Mouse (Mus musculus): ENCODE results near the gene Banp. TPM values are rescaled to one million over a fixed set of nuclear protein-coding genes. Genes with fewer than 3 reads are reported as not detected.

The Banp gene
- polyA plus RNA-seq, 1 experiment from 2014 or later = 40.2 TPM

DNA sequence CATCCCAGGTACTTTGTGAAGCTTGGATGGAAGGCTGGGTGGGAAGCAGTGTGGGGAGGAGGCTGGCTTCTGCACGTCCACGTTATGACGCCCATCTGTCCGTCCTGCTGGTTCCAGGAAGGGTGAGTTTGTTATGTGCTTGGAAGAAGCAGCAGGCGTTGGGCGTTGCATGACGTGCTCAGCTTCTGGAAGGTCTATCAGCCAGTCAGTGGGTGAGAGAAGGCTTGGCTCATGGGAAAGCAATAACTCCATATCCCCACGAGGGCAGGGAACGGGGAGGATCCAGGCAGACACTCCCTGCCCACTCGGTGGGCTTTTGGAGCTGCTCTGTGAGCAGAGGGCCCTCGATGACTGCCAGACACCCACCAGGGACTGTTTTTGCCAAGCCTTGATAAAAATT, 119.7 kb downstream of the Banp start:
- ATAC-seq (replicated peaks; ENCODE audit: low FRiP score) (no peak), DNase-seq (ENCODE audit: low spot score) (no peak)
- H3K36me3 ChIP-seq (ENCODE audit: control insufficient read depth, insufficient read depth, low read length) = no peaks in the 10 kb centered on the region
- no peaks in the 10 kb centered on the region; the same call in 1 of the 2 replicates for H3K4me1 ChIP-seq (replicated peaks; ENCODE audit: control insufficient read depth, insufficient read depth, low read length)
- no peak overlapping the region for H3K4me2 ChIP-seq
- H3K27me3 ChIP-seq (replicated peaks; ENCODE audit: control insufficient read depth, insufficient read depth, low read length) = peaks cover 4% of the 10 kb centered on the region; the same call in 1 of the 2 replicates
- no peak overlapping the region for H3K27ac ChIP-seq (ENCODE audit: low read depth, low read length)
- WGBS = 76% methylated on average over 11 of the region's 11 CpGs
- H3K9ac ChIP-seq (ENCODE audit: low read depth, low read length) = no peak overlapping the region
- no peak overlapping the region for H3K4me3 ChIP-seq (ENCODE audit: low read depth, low read length)
- H3K9me3 ChIP-seq (ENCODE audit: control insufficient read depth, low read length) = no peaks in the 10 kb centered on the region

DNA sequence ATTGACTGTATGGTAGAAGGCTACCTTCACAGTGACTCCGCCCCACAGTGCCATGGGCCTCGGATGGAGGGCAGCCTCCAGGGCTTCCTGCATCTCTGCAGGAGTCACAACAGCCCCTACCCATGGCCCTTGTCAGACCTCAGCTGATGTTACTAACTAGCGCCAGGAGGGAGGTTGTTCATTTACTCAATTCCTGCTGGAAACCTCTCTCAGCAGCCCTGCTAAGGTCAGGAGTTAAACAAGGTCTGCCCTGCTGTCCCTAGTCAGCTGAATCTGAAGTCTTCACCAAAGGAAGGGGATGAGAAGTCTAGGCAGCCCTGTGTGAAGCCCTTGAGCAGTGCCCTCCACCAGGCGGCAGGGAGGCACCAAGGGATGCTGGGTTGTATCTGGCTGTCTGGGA, 121.6 kb downstream of the Banp start:
- 53% methylated on average over 4 of the region's 4 CpGs for WGBS
- H3K9ac ChIP-seq (ENCODE audit: low read depth, low read length) = no peak overlapping the region
- no peak for DNase-seq (ENCODE audit: low spot score)
- H3K4me3 ChIP-seq (ENCODE audit: low read depth, low read length) = no peak overlapping the region
- H3K36me3 ChIP-seq (ENCODE audit: control insufficient read depth, insufficient read depth, low read length) = no peaks in the 10 kb centered on the region
- H3K27me3 ChIP-seq (replicated peaks; ENCODE audit: control insufficient read depth, insufficient read depth, low read length) = peaks cover 4% of the 10 kb centered on the region; the same call in 1 of the 2 replicates
- H3K27ac ChIP-seq (ENCODE audit: low read depth, low read length) = no peak overlapping the region
- H3K4me1 ChIP-seq (replicated peaks; ENCODE audit: control insufficient read depth, insufficient read depth, low read length) = peaks cover 3% of the 10 kb centered on the region; the same call in 1 of the 2 replicates
- no peaks in the 10 kb centered on the region for H3K9me3 ChIP-seq (ENCODE audit: control insufficient read depth, low read length)
- no peak for ATAC-seq (replicated peaks; ENCODE audit: low FRiP score)
- H3K4me2 ChIP-seq = no peak overlapping the region

DNA sequence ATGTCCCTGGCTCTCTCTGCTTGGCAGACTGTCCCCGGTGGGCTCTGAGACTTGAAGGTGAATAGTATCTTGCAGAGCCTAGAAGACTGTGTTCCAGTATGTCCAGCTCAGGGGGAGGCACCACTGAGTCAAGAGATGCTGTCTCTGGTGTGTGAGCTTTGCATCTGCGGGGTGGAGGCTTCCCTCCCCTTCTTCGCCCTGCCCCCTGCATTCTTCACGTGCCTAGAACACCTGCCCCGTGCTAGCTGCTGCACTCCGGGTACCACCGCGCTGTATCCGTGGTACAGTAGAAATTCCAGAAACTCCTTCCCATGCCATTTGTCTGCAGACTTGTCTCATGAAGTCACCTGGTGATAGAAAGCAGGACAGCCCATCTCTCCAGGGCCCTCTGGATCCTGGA, 124.4 kb downstream of the Banp start:
- peaks cover 8% of the 10 kb centered on the region; the same call in 1 of the 2 replicates for H3K27me3 ChIP-seq (replicated peaks; ENCODE audit: control insufficient read depth, insufficient read depth, low read length)
- 60% methylated on average over 9 of the region's 9 CpGs for WGBS
- no peak overlapping the region for H3K9ac ChIP-seq (ENCODE audit: low read depth, low read length)

DNA sequence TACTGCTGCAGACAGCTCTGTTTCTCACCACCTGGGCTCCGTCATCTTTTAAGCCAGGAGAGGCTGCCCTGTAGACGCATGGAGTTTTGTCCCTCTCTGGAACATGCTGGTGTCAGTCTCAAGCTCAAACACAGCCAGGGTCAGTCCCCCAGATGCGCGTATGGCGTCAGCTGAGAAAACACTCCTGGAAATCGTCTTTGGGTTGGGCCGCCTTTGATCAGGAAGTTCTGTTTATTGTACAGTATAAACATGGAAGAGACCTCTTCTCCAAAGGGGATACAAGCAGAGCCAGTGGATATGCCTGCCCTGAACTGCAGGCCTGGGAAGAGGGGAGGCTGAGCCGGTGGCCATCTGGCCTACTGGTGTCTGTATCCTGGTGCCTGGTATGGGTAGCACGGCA, 124.9 kb downstream of the Banp start:
- H3K4me3 ChIP-seq (ENCODE audit: low read depth, low read length) = no peak overlapping the region
- no peaks in the 10 kb centered on the region for H3K36me3 ChIP-seq (ENCODE audit: control insufficient read depth, insufficient read depth, low read length)
- no peak overlapping the region for H3K9ac ChIP-seq (ENCODE audit: low read depth, low read length)
- H3K27ac ChIP-seq (ENCODE audit: low read depth, low read length) = no peak overlapping the region; the same call in 1 of the 2 replicates
- H3K27me3 ChIP-seq (replicated peaks; ENCODE audit: control insufficient read depth, insufficient read depth, low read length) = peaks cover 8% of the 10 kb centered on the region; the same call in 1 of the 2 replicates
- H3K9me3 ChIP-seq (ENCODE audit: control insufficient read depth, low read length) = no peaks in the 10 kb centered on the region
- DNase-seq (ENCODE audit: low spot score) = no peak
- H3K4me2 ChIP-seq = no peak overlapping the region
- WGBS = 59% methylated on average over 9 of the region's 9 CpGs
- peaks cover 10% of the 10 kb centered on the region for H3K4me1 ChIP-seq (replicated peaks; ENCODE audit: control insufficient read depth, insufficient read depth, low read length)
- ATAC-seq (replicated peaks; ENCODE audit: low FRiP score) = no peak

More for the DNA sequence above, 124.4 kb downstream of the Banp start:
- H3K9me3 ChIP-seq (ENCODE audit: control insufficient read depth, low read length) = no peaks in the 10 kb centered on the region
- no peak overlapping the region for H3K4me2 ChIP-seq
- no peaks in the 10 kb centered on the region for H3K36me3 ChIP-seq (ENCODE audit: control insufficient read depth, insufficient read depth, low read length)
- ATAC-seq (replicated peaks; ENCODE audit: low FRiP score) = no peak
- H3K27ac ChIP-seq (ENCODE audit: low read depth, low read length) = no peak overlapping the region; the same call in 1 of the 2 replicates
- DNase-seq (ENCODE audit: low spot score) = no peak
- peaks cover 10% of the 10 kb centered on the region for H3K4me1 ChIP-seq (replicated peaks; ENCODE audit: control insufficient read depth, insufficient read depth, low read length)
- H3K4me3 ChIP-seq (ENCODE audit: low read depth, low read length) = no peak overlapping the region

DNA sequence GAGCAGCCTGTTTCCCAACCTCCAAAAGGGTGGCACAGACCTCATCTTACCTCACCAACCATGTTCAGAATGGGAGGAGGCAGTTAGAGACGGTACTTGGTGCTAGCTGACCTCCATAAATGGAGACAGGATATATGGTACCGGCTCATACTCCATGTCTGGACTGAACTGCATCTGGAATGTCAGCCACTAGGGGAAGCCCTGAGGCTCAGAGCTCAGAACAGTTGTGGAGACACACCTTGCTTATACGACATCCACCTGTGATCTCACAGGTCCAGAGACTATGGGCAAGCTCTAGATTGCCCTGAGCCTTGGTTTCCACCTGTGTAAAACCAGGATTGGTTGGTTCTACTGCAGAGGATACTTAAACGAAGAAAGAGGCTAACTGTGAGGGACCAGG, 125.4 kb downstream of the Banp start:
- Histone ChIP-seq H3K4me2 (no peak overlapping the region), H3K36me3 (ENCODE audit: control insufficient read depth, insufficient read depth, low read length) (no peaks in the 10 kb centered on the region), H3K27ac (ENCODE audit: low read depth, low read length) (no peak overlapping the region), H3K4me3 (ENCODE audit: low read depth, low read length) (no peak overlapping the region), H3K9me3 (ENCODE audit: control insufficient read depth, low read length) (no peaks in the 10 kb centered on the region), H3K27me3 (replicated peaks; ENCODE audit: control insufficient read depth, insufficient read depth, low read length) (peaks cover 8% of the 10 kb centered on the region; the same call in 1 of the 2 replicates), H3K9ac (ENCODE audit: low read depth, low read length) (no peak overlapping the region), H3K4me1 (replicated peaks; ENCODE audit: control insufficient read depth, insufficient read depth, low read length) (peaks cover 11% of the 10 kb centered on the region)
- WGBS = 64% methylated on average over 4 of the region's 4 CpGs
- DNase-seq (ENCODE audit: low spot score) (no peak), ATAC-seq (replicated peaks; ENCODE audit: low FRiP score) (no peak)

DNA sequence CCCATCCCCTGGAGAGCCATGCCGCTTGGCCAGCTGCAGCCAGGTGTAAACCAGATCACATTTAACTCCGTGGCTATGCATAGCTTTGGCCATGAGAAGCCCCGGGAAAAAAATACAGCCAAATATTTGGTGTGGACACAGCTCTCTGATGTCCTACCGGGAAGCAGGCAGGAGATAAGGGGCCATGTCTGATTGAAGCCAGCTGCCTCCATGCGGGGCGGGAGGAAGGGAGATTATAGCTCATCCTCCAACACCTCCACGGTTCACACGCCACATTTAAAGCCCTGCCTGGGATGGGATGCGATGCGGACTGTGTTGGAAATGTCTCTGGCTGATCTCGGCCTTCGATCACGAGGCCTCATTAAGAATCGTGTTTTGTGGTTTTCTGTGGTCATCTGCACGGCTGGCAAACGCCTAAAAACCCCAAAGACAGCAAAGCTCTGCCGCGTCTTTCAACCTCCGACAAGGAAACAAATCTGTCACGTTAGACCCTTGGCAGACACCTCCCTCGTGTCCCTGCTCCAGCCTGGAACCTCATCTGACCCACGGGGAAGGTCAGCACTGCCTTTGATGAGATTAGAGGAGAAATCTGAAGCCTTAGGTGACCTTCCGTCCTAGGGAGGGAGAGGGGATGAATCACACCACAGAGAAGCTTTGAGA, 126.8 kb downstream of the Banp start:
- Histone ChIP-seq H3K27ac (ENCODE audit: low read depth, low read length) (no peak overlapping the region), H3K9me3 (ENCODE audit: control insufficient read depth, low read length) (no peaks in the 10 kb centered on the region), H3K36me3 (ENCODE audit: control insufficient read depth, insufficient read depth, low read length) (no peaks in the 10 kb centered on the region), H3K4me3 (ENCODE audit: low read depth, low read length) (no peak overlapping the region), H3K9ac (ENCODE audit: low read depth, low read length) (no peak overlapping the region), H3K27me3 (replicated peaks; ENCODE audit: control insufficient read depth, insufficient read depth, low read length) (peaks cover 4% of the 10 kb centered on the region; the same call in 1 of the 2 replicates), H3K4me2 (no peak overlapping the region), H3K4me1 (replicated peaks; ENCODE audit: control insufficient read depth, insufficient read depth, low read length) (peaks cover 17% of the 10 kb centered on the region)
- 26% methylated on average over 23 of the region's 23 CpGs for WGBS
- no peak for DNase-seq (ENCODE audit: low spot score)
- no peak for ATAC-seq (replicated peaks; ENCODE audit: low FRiP score)

DNA sequence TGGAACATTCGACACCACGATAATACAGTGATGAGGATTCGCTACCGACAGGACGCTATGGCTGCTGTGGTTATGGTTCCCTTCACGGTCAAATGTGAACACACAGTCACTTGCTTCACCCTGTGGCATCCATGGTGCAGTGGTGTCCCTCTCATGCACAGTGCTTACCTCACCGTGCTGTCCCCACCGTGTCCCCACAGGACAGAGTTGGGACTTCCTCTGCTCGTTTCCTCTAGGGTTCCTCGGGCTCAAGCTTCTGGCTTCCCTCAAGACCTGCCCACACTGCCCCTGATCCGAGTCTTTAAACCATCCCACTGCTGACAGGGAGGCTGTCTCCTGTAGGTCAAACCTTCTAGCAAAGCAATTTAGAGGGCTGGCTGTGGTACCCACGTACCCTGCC, 128.8 kb downstream of the Banp start:
- DNase-seq (ENCODE audit: low spot score) (no peak), ATAC-seq (replicated peaks; ENCODE audit: low FRiP score) (no peak)
- 59% methylated on average over 12 of the region's 12 CpGs for WGBS
- peaks cover 4% of the 10 kb centered on the region; the same call in 1 of the 2 replicates for H3K27me3 ChIP-seq (replicated peaks; ENCODE audit: control insufficient read depth, insufficient read depth, low read length)
- H3K4me2 ChIP-seq = no peak overlapping the region
- H3K27ac ChIP-seq (ENCODE audit: low read depth, low read length) = no peak overlapping the region
- H3K9me3 ChIP-seq (ENCODE audit: control insufficient read depth, low read length) = no peaks in the 10 kb centered on the region
- no peaks in the 10 kb centered on the region for H3K36me3 ChIP-seq (ENCODE audit: control insufficient read depth, insufficient read depth, low read length)
- no peak overlapping the region for H3K4me3 ChIP-seq (ENCODE audit: low read depth, low read length)
- no peak overlapping the region for H3K9ac ChIP-seq (ENCODE audit: low read depth, low read length)
- peaks cover 17% of the 10 kb centered on the region; the same call in 1 of the 2 replicates for H3K4me1 ChIP-seq (replicated peaks; ENCODE audit: control insufficient read depth, insufficient read depth, low read length)
